ENCODE assay signal across 7 mouse cellular contexts in genomic region chr6:34708650-34709265, GRCm38 (mm10).
DNase-seq lines count a peak whose midpoint lies in the region; ATAC-seq and TF ChIP-seq lines count a peak whose summit lies in the region.

No protein-coding gene starts in this region.

- peak; percentile 74 for DNase-seq in Patski (ENCODE audit: low read depth, low spot score)
- peak; percentile 79 for DNase-seq in brain, embryonic 14.5 days (ENCODE audit: low read depth)
- DNase-seq in forebrain, embryonic 14.5 days (ENCODE audit: low spot score), result peak; percentile 70
- no peak for DNase-seq in thymus, adult 2 months

- H3K36me3 ChIP-seq in forebrain, embryonic 14.5 days (ENCODE audit: control insufficient read depth, insufficient read depth, low read length), result no peaks in the 10 kb centered on the region
- H3K36me3 ChIP-seq in intestine, postnatal 0 days (ENCODE audit: control insufficient read depth, insufficient read depth), result no peaks in the 10 kb centered on the region
- peaks cover 11% of the 10 kb centered on the region; the same call in 1 of the 2 replicates for H3K36me3 ChIP-seq in limb, embryonic 15.5 days
- H3K36me3 ChIP-seq in neural tube, embryonic 15.5 days, result no peaks in the 10 kb centered on the region
- no peaks in the 10 kb centered on the region for H3K36me3 ChIP-seq in thymus, adult 2 months (ENCODE audit: control insufficient read depth, insufficient read depth, low read length)

- H3K9ac ChIP-seq in forebrain, embryonic 14.5 days (ENCODE audit: low read length), result peak overlapping the region; percentile 76; the same call in 1 of the 2 replicates
- H3K9ac ChIP-seq in intestine, postnatal 0 days (ENCODE audit: low read depth, low read length), result no peak overlapping the region
- peak overlapping the region; percentile 51; the same call in 1 of the 2 replicates for H3K9ac ChIP-seq in limb, embryonic 15.5 days
- H3K9ac ChIP-seq in neural tube, embryonic 15.5 days (replicated peaks), result peak overlapping the region; percentile 74; the same call in 1 of the 2 replicates

- no peaks in the 10 kb centered on the region for H3K9me3 ChIP-seq in forebrain, embryonic 14.5 days (replicated peaks; ENCODE audit: control insufficient read depth, low read length)
- H3K9me3 ChIP-seq in intestine, postnatal 0 days (ENCODE audit: control insufficient read depth), result peaks cover 13% of the 10 kb centered on the region
- H3K9me3 ChIP-seq in limb, embryonic 15.5 days, result 0 out of 2 replicates have a peak, but pooled peaks cover 7% of the 10 kb centered on the region
- no peaks in the 10 kb centered on the region for H3K9me3 ChIP-seq in neural tube, embryonic 15.5 days (replicated peaks)

- peak overlapping the region; percentile 70 for H3K4me2 ChIP-seq in forebrain, embryonic 14.5 days (ENCODE audit: low read length)
- peak overlapping the region; percentile 56 for H3K4me2 ChIP-seq in intestine, postnatal 0 days (replicated peaks; ENCODE audit: low read depth)
- peak overlapping the region; percentile 55 for H3K4me2 ChIP-seq in limb, embryonic 15.5 days
- peak overlapping the region; percentile 81 for H3K4me2 ChIP-seq in neural tube, embryonic 15.5 days

- H3K4me1 ChIP-seq in forebrain, embryonic 14.5 days (ENCODE audit: control insufficient read depth, insufficient read depth, low read length), result peaks cover 12% of the 10 kb centered on the region; the same call in 1 of the 2 replicates
- peaks cover 5% of the 10 kb centered on the region; the same call in 1 of the 2 replicates for H3K4me1 ChIP-seq in intestine, postnatal 0 days (replicated peaks; ENCODE audit: control insufficient read depth, insufficient read depth, low read length)
- peaks cover 57% of the 10 kb centered on the region for H3K4me1 ChIP-seq in limb, embryonic 15.5 days
- peaks cover 34% of the 10 kb centered on the region for H3K4me1 ChIP-seq in neural tube, embryonic 15.5 days
- no peaks in the 10 kb centered on the region for H3K4me1 ChIP-seq in thymus, adult 2 months (replicated peaks; ENCODE audit: control insufficient read depth, insufficient read depth, low read length)

- no peak overlapping the region for H3K27ac ChIP-seq in forebrain, embryonic 14.5 days (ENCODE audit: low read depth, low read length)
- no peak overlapping the region for H3K27ac ChIP-seq in intestine, postnatal 0 days (ENCODE audit: low read depth, low read length)
- peak overlapping the region; percentile 90 for H3K27ac ChIP-seq in limb, embryonic 15.5 days
- peak overlapping the region; percentile 83 for H3K27ac ChIP-seq in neural tube, embryonic 15.5 days (replicated peaks)
- H3K27ac ChIP-seq in thymus, adult 2 months (ENCODE audit: control insufficient read depth, insufficient read depth, low read length), result no peak overlapping the region

- H3K27me3 ChIP-seq in Patski, result no peaks in the 10 kb centered on the region
- no peaks in the 10 kb centered on the region for H3K27me3 ChIP-seq in forebrain, embryonic 14.5 days (replicated peaks; ENCODE audit: control insufficient read depth, insufficient read depth, low read length)
- no peaks in the 10 kb centered on the region for H3K27me3 ChIP-seq in intestine, postnatal 0 days (replicated peaks; ENCODE audit: control insufficient read depth, insufficient read depth, low read length)
- no peaks in the 10 kb centered on the region for H3K27me3 ChIP-seq in limb, embryonic 15.5 days
- H3K27me3 ChIP-seq in neural tube, embryonic 15.5 days (replicated peaks), result no peaks in the 10 kb centered on the region
- H3K27me3 ChIP-seq in thymus, adult 2 months (ENCODE audit: control insufficient read depth, insufficient read depth, low read length), result no peaks in the 10 kb centered on the region

- in situ Hi-C loops in Patski (cut with MboI; ENCODE audit: low pct_unique_long_range_greater_than_20kb), result loop anchor here (5.0 kb wide), 1 partner anchor 44 kb away; no protein-coding TSS in a partner anchor

- no peak for TF ChIP-seq CTCF in Patski (IDR thresholded peaks at IDR 0.05)
- TF ChIP-seq CTCF in brain, embryonic 14.5 days (IDR thresholded peaks at IDR 0.05; ENCODE audit: borderline replicate concordance, extremely low read depth, insufficient read depth, insufficient read length), result no peak
- TF ChIP-seq CTCF in intestine, postnatal 0 days (IDR thresholded peaks at IDR 0.05; ENCODE audit: low read depth), result no peak
- no peak for TF ChIP-seq CTCF in thymus, adult 2 months (IDR thresholded peaks at IDR 0.05; ENCODE audit: borderline replicate concordance, control insufficient read depth, extremely low read depth, insufficient read depth, low read length, poor library complexity)

- POLR2A ChIA-PET in Patski (lab: Charles Lee), result no interaction called here

- CTCF ChIA-PET in Patski (lab: Charles Lee), result interaction anchor here (1.0 to 1.4 kb wide), 4 partner anchors 9 to 197 kb away, joined by 3 to 4 read pairs (median 3); no protein-coding TSS in a partner anchor

- peak overlapping the region; percentile 48 for H3K4me3 ChIP-seq in forebrain, embryonic 14.5 days (ENCODE audit: low read depth, low read length)
- peak overlapping the region; percentile 29 for H3K4me3 ChIP-seq in intestine, postnatal 0 days (ENCODE audit: low read depth, low read length)
- H3K4me3 ChIP-seq in limb, embryonic 15.5 days, result peak overlapping the region; percentile 49
- H3K4me3 ChIP-seq in neural tube, embryonic 15.5 days (replicated peaks), result peak overlapping the region; percentile 54
- H3K4me3 ChIP-seq in thymus, adult 2 months (ENCODE audit: control insufficient read depth, insufficient read depth, low read length), result no peak overlapping the region

- TF ChIP-seq POLR2A in brain, embryonic 14.5 days (IDR thresholded peaks at IDR 0.05; ENCODE audit: borderline replicate concordance, extremely low read depth, insufficient read depth, insufficient read length, poor library complexity, severe bottlenecking), result no peak
- no peak for TF ChIP-seq POLR2A in thymus, adult 2 months (IDR thresholded peaks at IDR 0.05; ENCODE audit: control insufficient read depth, extremely low read depth, insufficient read depth, low read length, poor library complexity)

- WGBS in forebrain, embryonic 14.5 days, result 9% methylated on average over 13 of the region's 13 CpGs
- WGBS in intestine, postnatal 0 days, result 32% methylated on average over 13 of the region's 13 CpGs
- 26% methylated on average over 13 of the region's 13 CpGs for WGBS in limb, embryonic 15.5 days
- WGBS in neural tube, embryonic 15.5 days, result 19% methylated on average over 13 of the region's 13 CpGs
- WGBS in thymus, adult 2 months, result 74% methylated on average over 13 of the region's 13 CpGs

- ATAC-seq in Patski, result peak; percentile 48
- ATAC-seq in forebrain, embryonic 14.5 days, result peak; percentile 70
- no peak for ATAC-seq in intestine, postnatal 0 days
- 0 out of 2 replicates have a peak, but pooled peaks have one; percentile 20 for ATAC-seq in limb, embryonic 15.5 days (ENCODE audit: insufficient number of reproducible peaks, low FRiP score, low TSS enrichment, low read depth)
- peak; percentile 73 for ATAC-seq in neural tube, embryonic 15.5 days (ENCODE audit: low FRiP score)

Comparison
In these comparisons a context has a peak if more than half of its experiments do, and no peak if none do; other contexts are left out.
1. H3K27ac ChIP-seq: peak in limb, embryonic 15.5 days (single experiment) and neural tube, embryonic 15.5 days (single experiment); none in forebrain, embryonic 14.5 days (single experiment), intestine, postnatal 0 days (single experiment) and thymus, adult 2 months (single experiment).
2. Peak in every context shown above with its lines, with median percentiles within 50 percentile points of each other: H3K4me2 ChIP-seq.